In the genomic region with DNA sequence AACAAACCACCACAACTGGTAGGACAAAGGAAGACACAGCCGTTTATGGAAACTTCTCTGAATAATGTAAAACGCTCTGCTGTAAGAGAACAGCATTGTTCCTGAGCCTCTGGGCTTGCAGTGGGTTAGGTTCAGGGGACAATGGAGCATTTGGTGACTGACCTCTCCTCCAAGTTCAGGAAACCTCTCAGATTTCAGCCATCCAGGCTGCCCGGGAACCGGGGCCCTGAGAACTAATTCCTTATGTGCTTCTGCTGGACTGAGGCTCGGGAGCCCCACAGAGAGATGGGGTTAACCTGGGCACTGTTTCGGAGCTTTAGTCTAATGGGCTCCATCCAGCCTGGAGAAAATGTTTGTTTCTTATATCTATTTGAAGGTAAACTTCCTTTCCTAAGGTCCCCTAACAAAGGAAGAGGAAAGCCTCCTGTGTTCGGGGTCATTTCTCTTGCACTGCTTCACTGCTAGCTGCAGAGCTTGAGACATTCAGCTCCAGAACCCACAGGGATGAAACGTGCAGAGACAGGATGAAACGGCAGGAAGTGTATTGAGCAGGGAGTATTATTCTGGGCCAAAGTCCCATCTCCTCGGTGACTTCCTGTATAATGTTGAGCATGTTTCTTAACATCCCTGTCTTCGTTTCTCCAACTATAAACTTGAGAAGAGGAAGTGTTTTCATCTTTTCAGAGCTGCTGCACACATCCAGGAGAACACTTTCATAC, we compare ENCODE assay signal across 13 mouse cellular contexts.
A peak's percentile ranks its signal among the peaks of the same experiment; 100 is the strongest.
DNase-seq lines count a peak whose midpoint lies in the region; ATAC-seq and TF ChIP-seq lines count a peak whose summit lies in the region.
"Had no signal": no experiment of that assay in that cellular context is flagged by ENCODE, and none has a peak within 500 bp of the region (broad histone marks: within the 10 kb centered on the region; RNA-seq: fewer than 3 reads in every experiment).

No protein-coding gene starts in this region.

- no peak overlapping the region for H3K9ac ChIP-seq in heart, embryonic 13.5 days
- no peak overlapping the region for H3K9ac ChIP-seq in embryonic facial prominence, embryonic 14.5 days (ENCODE audit: low read depth, low read length)
- no peak overlapping the region for H3K9ac ChIP-seq in intestine, postnatal 0 days (ENCODE audit: low read depth, low read length)
- H3K9ac ChIP-seq in forebrain, embryonic 11.5 days (ENCODE audit: low read length) = no peak overlapping the region

- no peak for ATAC-seq in heart, embryonic 13.5 days (ENCODE audit: extremely low read depth, insufficient number of reproducible peaks, low FRiP score, low TSS enrichment)
- ATAC-seq in embryonic facial prominence, embryonic 14.5 days (ENCODE audit: low read depth) = 0 out of 2 replicates have a peak, but pooled peaks have one; percentile 37
- ATAC-seq in intestine, postnatal 0 days = no peak
- no peak for ATAC-seq in forebrain, embryonic 11.5 days (replicated peaks; ENCODE audit: low FRiP score)
- ATAC-seq: forebrain, embryonic 16.5 days had no signal

- H3K4me3 ChIP-seq in heart, embryonic 13.5 days = no peak overlapping the region
- H3K4me3 ChIP-seq in embryonic facial prominence, embryonic 14.5 days (ENCODE audit: low read depth, low read length) = no peak overlapping the region
- H3K4me3 ChIP-seq in intestine, postnatal 0 days (ENCODE audit: low read depth, low read length) = no peak overlapping the region
- H3K4me3 ChIP-seq in forebrain, embryonic 11.5 days (ENCODE audit: low read depth, low read length) = no peak overlapping the region

- H3K4me2 ChIP-seq in heart, embryonic 13.5 days = no peak overlapping the region
- H3K4me2 ChIP-seq in embryonic facial prominence, embryonic 14.5 days (ENCODE audit: low read depth, low read length) = no peak overlapping the region
- H3K4me2 ChIP-seq in intestine, postnatal 0 days (replicated peaks; ENCODE audit: low read depth) = no peak overlapping the region
- H3K4me2 ChIP-seq in forebrain, embryonic 11.5 days (ENCODE audit: low read depth, low read length, severe bottlenecking) = no peak overlapping the region
- H3K4me2 ChIP-seq: midbrain, embryonic 11.5 days had no signal

- peak overlapping the region; percentile 46 for H3K27ac ChIP-seq in heart, embryonic 13.5 days (replicated peaks)
- no peak overlapping the region for H3K27ac ChIP-seq in embryonic facial prominence, embryonic 14.5 days (replicated peaks; ENCODE audit: low read depth, low read length)
- no peak overlapping the region for H3K27ac ChIP-seq in intestine, postnatal 0 days (ENCODE audit: low read depth, low read length)
- H3K27ac ChIP-seq in forebrain, embryonic 11.5 days (ENCODE audit: low read depth, low read length) = no peak overlapping the region

- DNase-seq in heart, adult 8-10 months (ENCODE audit: low spot score) = no peak
- peak; percentile 22 for DNase-seq in kidney, postnatal 10 days
- DNase-seq in kidney, postnatal 25 days = no peak
- DNase-seq in embryo, embryonic 10.5 days (ENCODE audit: low spot score) = peak; percentile 74
- DNase-seq in embryonic facial prominence, embryonic 14.5 days (ENCODE audit: low spot score) = peak; percentile 42
- no peak for DNase-seq in forebrain, embryonic 11.5 days (ENCODE audit: low spot score)
- DNase-seq: gastrocnemius, postnatal 25 days; retina, postnatal 1 day; spleen, adult 18-20 months had no signal

- no peaks in the 10 kb centered on the region for H3K9me3 ChIP-seq in heart, embryonic 13.5 days
- no peaks in the 10 kb centered on the region for H3K9me3 ChIP-seq in embryonic facial prominence, embryonic 14.5 days (ENCODE audit: control insufficient read depth, low read length)
- no peaks in the 10 kb centered on the region for H3K9me3 ChIP-seq in intestine, postnatal 0 days (ENCODE audit: control insufficient read depth)
- H3K9me3 ChIP-seq in forebrain, embryonic 11.5 days (ENCODE audit: control insufficient read depth, low read length) = no peaks in the 10 kb centered on the region; the same call in 1 of the 2 replicates

- no peaks in the 10 kb centered on the region for H3K27me3 ChIP-seq in heart, embryonic 13.5 days (replicated peaks)
- H3K27me3 ChIP-seq in embryonic facial prominence, embryonic 14.5 days (replicated peaks; ENCODE audit: control insufficient read depth, insufficient read depth, low read length) = no peaks in the 10 kb centered on the region
- no peaks in the 10 kb centered on the region for H3K27me3 ChIP-seq in intestine, postnatal 0 days (replicated peaks; ENCODE audit: control insufficient read depth, insufficient read depth, low read length)
- H3K27me3 ChIP-seq in forebrain, embryonic 11.5 days (ENCODE audit: control insufficient read depth, insufficient read depth, low read length) = no peaks in the 10 kb centered on the region

- no peaks in the 10 kb centered on the region for H3K36me3 ChIP-seq in heart, embryonic 13.5 days
- H3K36me3 ChIP-seq in embryonic facial prominence, embryonic 14.5 days (ENCODE audit: control insufficient read depth, insufficient read depth, low read length) = no peaks in the 10 kb centered on the region
- no peaks in the 10 kb centered on the region for H3K36me3 ChIP-seq in intestine, postnatal 0 days (ENCODE audit: control insufficient read depth, insufficient read depth)
- no peaks in the 10 kb centered on the region for H3K36me3 ChIP-seq in forebrain, embryonic 11.5 days (ENCODE audit: control insufficient read depth, insufficient read depth, low read length)

- TF ChIP-seq CTCF in intestine, postnatal 0 days (IDR thresholded peaks at IDR 0.05; ENCODE audit: low read depth) = no peak

- peaks cover 26% of the 10 kb centered on the region for H3K4me1 ChIP-seq in heart, embryonic 13.5 days
- peaks cover 6% of the 10 kb centered on the region; the same call in 1 of the 2 replicates for H3K4me1 ChIP-seq in embryonic facial prominence, embryonic 14.5 days (ENCODE audit: control insufficient read depth, insufficient read depth, low read length)
- no peaks in the 10 kb centered on the region for H3K4me1 ChIP-seq in intestine, postnatal 0 days (replicated peaks; ENCODE audit: control insufficient read depth, insufficient read depth, low read length)
- H3K4me1 ChIP-seq in forebrain, embryonic 11.5 days (replicated peaks; ENCODE audit: control insufficient read depth, insufficient read depth, low read length) = no peaks in the 10 kb centered on the region; the same call in 1 of the 2 replicates

- 56% methylated on average over 11 of the region's 11 CpGs for WGBS in heart, embryonic 13.5 days
- WGBS in embryonic facial prominence, embryonic 14.5 days = 30% methylated on average over 11 of the region's 11 CpGs
- 48% methylated on average over 11 of the region's 11 CpGs for WGBS in intestine, postnatal 0 days
- WGBS in forebrain, embryonic 11.5 days = 65% methylated on average over 11 of the region's 11 CpGs

Comparison
In these comparisons a context has a peak if more than half of its experiments do, and no peak if none do; other contexts are left out.
1. DNase-seq: peak in kidney, postnatal 10 days (single experiment), embryo, embryonic 10.5 days (single experiment) and embryonic facial prominence, embryonic 14.5 days (single experiment); none in heart, adult 8-10 months (single experiment), kidney, postnatal 25 days (0 of 2) and forebrain, embryonic 11.5 days (single experiment).